Mouse (Mus musculus) ovary, postnatal 10 days (tissue): ENCODE results near the gene Csnk2a1.
"Not testable (repeated sequence)": the region's sequence is repeated elsewhere in the genome, so short reads cannot be mapped to it uniquely, and the experiment has no call there.

Source experiments
- DNase-seq: peaks from one replicate; pipeline ENCODE4 v3.0.0; 2022; ENCODE audit warnings: low spot score

Gene Csnk2a1

DNA sequence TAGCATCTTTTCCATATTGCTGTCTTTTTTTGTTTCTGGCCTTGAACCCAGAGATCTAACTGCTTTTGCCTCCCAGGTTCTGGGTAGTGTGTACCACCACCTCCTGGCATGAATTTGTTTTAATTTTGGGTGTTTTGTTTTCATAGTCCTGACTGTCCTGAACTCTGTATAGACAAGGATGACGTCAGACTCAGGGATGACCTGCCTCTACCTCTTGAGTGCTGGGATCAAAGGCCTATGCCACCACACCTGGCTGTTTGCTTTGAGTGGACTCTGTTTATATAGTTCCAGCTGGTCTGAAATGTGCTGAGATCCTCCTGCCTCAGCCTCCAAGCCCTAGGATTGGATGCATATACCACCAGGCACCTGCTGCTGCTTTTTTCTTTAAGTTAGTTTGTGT, 11.3 kb downstream of the Csnk2a1 start:
- DNase-seq: no peak

DNA sequence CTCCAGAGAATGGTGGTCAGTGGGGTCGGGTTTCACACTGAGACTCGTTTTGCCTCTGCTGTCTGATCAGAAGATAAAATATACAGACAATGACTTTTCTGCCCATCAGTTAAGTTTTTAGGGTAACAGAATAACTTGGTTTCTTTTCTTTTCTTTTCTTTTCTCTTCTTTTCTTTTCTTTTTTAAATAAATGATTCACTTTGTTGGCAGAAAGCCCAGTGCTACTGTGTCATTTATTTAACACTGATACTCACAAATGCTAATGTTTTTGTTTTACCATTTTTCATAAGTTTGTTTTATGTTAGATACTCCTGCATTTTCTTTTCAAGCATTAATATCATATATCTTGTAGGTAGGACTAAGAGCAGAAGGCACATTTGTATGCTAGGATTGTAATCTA, 13.9 kb downstream of the Csnk2a1 start:
- DNase-seq: no peak

DNA sequence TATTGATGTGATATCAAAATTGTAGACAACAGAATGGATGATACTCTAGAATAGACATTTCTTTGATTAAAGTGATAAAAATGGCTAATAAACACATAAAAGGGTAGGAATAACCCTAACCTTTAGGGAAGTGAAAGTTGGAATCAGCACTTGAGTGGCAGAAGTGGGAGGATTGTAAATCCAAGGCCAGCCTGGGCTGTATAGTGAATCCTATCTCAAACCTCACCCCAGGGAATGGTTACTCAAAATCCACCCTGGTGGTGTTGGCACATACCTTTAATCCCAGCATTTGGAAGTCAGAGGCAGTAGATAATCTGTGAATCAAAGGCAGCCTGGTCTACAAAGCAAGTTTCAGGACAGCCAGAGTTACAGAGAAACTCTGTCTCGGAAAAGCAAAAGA, 20.6 kb downstream of the Csnk2a1 start:
- DNase-seq: no peak

DNA sequence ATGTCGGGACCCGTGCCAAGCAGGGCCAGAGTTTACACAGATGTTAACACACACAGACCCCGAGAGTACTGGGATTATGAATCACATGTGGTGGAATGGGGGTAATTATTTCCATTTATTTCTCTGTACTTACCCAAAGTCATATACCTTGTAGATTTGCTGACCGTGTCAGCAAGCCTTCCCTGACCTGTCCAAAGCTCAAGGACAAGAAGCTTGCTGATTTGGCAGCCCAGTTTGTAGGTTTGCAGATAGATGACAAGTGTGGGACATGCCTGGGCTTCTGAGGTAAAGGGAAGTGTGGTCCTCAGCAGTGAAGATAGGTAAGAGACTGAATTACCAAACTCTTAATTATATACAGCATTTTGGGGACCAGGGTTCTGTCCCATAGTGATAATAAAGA, 23.9 kb downstream of the Csnk2a1 start:
- DNase-seq: no peak

DNA sequence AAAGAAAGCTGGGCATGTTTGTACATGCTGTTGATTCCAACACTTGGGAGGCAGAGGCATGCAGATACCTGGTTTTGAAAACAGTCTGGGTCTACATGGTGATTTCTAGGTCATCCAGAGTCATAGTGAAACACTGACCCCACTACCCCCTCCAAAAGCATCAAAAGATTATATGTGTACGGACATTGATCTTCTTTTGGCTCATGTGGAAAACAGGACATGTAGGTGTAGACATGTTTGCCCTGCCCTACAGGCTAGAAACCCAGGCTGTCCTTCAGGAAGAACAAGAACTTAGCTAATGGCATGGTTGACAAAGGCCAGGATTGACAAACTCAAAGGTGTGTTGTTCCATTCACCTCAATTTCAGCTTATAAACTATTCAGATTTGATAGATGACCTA, 33.1 kb downstream of the Csnk2a1 start:
- DNase-seq: no peak

DNA sequence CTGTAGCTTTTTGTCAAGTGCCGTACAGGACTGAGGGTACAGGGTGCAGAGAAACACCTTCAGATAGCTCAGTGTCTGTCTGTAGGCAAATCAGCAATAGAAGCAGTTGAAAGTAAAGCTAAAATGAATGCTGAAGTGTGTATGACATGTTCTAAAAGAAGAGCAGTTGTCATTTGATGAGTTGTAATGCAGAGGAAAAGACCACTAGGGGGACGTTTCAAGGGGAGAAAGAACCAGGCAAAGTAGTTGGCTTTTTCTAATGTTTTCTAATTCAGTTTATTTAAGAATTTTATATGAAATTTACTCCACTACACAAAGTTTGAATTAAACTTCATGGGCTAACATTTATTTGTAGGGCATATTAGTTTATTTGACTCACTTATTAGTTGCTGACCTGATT, 47.0 kb downstream of the Csnk2a1 start:
- DNase-seq: no peak

DNA sequence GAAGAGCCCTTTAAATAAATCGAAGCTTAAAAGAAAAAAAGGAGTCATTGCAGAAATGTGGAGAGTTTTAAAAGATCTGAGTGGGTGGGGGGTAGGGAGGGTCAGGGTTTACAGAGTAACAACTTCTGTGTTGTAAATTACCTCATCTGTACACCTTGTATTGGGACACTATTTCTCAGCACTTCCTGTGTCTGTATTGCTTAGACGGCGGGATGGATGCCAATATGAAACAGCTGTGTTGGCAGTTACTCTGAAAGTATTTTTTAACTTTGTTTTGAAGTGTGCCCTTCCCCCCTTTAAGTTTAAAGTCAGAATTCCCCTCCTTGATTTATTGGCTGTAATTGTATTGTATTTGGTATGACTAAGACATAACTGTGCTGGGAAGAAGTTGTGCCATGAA, 54.8 kb downstream of the Csnk2a1 start:
- no peak for DNase-seq

DNA sequence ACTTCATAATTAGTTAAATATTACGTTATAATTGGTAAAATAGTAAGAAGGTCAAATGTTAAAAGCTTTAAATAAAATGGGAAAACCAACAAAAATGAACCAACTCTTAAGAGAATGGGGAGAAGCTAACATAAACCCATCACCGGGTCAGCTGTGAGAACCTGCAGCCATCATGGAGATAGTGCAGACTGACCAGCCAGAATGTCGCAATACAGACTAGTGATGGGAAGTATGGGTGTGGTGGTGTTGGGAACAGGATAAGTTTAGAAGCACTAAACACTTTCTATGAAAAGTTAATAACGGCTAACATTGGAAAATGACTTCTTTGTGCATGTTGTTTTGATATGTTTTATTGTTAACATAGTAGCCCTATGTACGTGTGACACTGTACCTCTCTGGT, 60.9 kb downstream of the Csnk2a1 start:
- DNase-seq: no peak

DNA sequence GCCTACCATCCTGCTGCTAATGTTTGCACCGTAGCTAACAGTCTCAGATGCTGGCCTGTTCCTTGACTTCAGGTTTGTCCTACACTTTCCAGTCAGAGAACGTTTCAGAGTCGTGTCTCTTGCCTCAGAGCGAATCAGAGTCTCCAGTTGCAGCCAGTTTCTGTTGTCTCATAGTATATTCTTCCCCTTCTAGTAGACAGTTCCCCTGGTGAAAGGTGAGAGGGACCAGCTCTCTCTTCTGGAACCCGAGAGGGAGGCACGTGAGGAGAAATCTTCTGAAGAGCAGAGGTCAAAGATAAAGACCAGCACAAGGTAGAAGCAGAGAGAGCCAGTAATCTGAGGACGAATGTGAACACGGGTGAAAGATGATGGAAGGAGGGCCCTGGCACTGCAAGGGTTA, 61.4 kb downstream of the Csnk2a1 start:
- no peak for DNase-seq

DNA sequence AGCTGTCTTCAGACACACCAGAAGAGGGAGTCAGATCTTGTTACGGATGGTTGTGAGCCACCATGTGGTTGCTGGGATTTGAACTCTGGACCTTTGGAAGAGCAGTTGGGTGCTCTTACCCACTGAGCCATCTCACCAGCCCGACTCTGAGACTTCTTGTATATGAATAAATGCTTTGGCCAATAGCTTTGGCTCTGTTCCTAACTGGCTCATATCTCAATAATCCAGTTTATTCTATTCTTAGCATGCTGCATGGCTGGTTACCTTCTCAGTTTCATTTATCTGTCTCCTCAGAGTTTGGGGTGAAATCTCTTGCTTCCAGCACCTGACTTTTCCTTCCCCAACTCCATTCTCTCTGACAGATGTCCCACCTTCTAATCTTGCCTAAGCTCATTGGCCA, 63.0 kb downstream of the Csnk2a1 start:
- DNase-seq: not testable (repeated sequence)

DNA sequence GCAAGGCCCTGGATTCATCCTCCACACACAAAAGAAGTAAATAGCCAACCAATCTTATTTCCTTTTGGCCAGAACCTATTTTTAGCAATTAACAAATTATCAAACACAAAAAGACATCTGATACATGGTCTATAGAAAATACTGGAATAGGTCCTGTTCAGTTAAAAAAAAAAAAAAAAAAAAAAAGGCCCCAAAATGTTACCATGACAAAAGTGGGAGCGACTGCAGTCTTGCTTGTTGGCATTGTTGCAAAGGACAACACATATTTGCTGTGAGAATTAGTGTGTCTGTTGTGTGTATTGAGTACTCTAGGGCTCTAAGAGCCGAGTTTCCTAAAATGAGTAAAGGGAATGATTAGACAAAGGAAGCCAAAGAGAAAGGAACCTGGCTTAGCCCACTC, 65.8 kb downstream of the Csnk2a1 start:
- DNase-seq: no peak

DNA sequence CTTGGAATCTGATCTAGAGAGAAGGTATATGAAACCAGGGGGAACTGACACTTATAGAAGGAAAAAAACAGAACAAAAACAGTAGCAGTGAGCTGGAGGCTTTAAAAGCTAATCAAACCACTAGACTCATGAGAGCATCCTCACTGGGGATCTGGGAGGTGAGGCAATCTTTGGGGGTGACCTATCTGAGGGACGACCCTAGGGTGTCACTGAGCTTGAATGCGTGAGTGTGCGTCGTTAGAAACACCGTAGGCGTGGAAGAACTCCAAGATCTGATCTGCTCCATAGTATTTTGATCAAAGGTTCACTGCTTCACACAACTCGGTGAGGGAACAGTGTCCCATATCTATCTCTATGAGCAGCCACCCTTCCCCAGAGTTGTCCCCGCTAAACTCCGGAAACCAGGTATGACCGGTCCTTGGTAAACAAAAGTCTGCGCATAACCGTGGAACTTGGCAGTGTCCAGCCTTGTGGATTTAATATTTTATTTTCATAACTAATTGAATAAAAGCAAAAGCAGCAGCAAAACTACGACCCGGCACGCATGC, 66.6 kb downstream of the Csnk2a1 start:
- no peak for DNase-seq

DNA sequence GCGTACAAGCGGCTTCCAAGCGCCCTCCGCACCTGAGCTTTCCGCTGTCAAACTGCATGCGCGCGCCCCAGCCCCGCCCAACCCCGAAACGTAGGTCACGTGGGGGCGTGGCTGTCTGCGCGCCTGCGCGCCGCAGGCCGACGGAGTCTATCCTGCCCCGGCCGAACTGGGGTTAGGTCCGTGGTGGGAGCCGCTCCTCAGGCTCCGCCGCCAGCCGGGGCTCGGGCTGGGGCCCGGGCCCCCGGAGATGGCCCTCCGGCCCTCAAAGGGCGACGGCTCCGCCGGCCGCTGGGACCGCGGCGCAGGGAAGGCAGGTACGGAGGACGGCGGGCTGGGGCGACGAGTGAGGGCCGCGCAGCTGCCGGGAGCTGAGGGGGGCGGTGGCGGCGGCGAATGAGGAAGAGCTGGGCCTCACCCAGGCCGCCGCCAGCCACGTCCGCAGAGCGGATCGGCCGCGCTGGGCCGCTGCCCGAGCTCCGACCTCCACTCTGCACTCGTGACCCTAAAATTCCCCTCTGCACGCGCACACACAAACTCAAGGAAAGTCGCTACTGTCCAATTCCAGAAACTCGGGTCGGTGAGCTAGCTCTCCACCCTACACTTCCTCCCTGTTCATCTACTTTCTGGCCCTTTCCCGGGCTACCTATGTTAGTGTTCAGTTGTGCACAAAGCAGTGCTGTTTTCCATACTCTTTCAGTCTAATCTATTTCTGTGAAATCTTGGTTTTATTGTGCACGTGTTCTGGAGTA, 67.3 kb downstream of the Csnk2a1 start, which contains the start of gene Tbc1d20:
TSS of gene Tbc1d20 (plus strand) at position 102 of the 749 bp plus-strand sequence.
- peak; percentile 86 for DNase-seq

DNA sequence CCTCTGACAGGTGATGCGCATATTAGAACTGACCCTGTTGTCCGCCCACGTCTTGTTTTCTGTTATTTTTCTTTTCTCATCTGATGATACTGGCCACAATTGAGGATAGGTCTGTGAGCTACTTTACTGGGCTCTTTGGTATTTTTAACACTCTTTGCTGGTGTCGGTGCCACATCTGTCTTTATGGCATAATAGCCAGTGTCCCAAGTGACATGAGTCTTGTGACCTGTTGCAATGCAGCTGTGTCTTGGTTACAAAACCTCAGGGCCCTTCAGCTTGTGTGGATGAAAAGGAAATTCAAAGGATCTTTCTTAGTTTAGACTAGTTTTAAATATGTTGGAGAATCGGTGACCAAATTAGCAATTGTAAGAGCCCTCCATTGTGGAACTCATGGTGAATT, 67.9 kb downstream of the Csnk2a1 start:
- no peak for DNase-seq

DNA sequence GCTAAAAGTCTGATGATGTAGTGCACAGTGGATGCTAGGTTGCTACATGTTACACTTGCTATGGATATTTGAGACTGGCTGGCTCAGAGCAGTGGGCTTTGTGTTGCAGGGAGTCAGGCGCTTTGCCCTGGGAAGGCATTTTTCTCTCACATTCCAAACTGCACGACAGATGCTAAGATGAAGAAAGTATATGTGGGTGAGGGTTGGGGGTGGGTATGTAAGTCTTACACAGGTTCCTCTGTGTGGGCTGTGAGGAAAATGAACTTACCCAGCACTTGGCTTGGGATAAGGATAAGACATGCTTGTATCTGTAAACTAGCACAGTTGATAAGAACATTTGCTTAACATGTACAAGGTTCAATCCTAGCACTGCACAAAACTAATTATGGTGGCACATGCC, 76.2 kb downstream of the Csnk2a1 start:
- no peak for DNase-seq

DNA sequence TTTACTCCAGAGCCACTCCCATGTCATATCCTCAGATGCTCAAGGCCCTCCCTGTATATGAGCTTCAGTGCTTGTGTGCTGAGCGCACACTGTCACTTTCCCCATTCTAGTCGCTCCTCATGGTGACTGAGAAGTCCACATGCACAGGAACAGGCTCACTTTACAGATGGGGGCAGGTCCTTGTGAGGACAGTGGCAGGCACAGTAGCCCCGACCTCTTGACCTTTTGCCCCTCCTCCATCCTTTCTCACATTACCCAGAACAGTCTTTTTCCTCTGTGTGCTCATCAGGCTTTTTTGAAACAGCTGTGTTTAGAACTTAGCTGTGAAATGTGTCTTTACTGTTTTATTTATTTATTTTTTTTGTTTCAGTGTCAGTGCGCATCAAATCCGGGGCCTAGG, 77.1 kb downstream of the Csnk2a1 start:
- no peak for DNase-seq

DNA sequence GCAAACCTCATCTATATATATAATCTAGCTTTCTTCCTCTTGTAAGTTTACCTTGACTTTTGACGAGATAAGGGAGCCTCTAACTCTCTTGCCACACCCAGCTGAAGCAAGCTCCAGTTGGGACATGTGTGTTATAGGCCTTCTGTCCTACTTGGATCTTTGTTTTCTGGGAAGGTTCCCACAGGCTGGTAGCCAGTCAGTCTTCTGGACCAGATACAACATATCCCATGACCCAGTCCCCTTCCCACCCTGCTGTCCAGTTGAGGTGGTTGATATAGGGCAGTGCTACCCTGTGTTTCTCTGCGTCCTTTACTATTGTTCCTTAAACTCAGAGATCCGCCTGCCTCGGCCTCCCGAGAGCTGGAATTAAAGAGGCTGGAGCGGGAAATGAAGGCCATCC, 78.8 kb downstream of the Csnk2a1 start:
- no peak for DNase-seq

DNA sequence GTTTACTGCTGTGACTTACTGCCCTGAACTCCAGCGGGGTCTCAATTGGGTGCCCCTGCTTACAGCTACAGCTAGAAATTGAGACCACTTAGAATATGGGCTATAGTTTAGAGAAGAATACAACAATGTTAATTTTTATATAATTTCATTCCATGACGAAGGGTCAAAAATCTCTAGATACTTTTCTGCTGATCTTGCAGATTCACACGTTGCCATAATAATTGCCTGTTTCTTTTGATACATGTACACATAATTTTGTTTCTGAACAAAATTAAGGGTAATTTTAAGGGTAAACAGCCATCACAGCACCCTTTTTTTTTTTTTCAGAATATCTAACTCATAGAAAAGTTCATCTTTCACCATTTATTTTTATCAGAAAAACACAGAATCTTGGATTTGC, 80.5 kb downstream of the Csnk2a1 start:
- no peak for DNase-seq

DNA sequence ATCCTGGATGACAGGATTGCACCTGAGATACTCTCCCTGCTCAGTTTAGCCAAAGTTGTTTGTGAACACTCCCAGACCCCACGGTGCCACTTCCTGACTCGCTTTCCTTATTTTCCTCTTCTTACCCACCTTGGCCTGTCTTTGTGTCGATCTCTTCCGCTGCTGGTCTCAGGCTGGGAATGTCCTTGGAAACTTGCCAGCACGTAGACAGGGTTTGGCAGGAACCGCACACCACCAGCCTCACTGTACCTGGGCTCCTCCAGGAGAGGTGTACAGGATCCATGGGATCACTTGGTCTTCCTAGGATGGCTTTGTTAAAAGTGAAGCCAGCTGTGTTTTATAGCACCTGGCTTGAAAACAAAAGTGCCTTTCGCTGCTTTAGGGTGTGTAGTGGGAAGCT, 86.4 kb downstream of the Csnk2a1 start:
- no peak for DNase-seq

DNA sequence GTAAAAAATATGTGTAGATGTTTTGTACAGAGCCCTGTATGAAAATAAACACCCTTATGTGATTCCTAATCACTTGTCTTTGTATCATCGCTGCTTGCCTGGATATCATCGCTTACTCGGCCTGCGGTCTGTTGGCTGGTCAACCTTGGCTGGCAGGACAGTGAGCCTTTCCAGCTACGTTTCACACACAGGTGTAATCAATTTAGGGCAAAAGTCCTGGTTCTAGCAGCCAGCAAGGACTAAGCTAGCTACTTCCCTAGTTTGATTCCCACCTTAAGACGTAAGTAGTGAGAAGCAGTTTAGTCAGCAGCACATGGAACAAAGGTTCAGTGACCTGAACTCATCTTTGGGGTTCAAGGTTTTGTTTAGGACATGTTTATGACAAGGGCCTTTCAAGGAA, 87.3 kb downstream of the Csnk2a1 start:
- no peak for DNase-seq

DNA sequence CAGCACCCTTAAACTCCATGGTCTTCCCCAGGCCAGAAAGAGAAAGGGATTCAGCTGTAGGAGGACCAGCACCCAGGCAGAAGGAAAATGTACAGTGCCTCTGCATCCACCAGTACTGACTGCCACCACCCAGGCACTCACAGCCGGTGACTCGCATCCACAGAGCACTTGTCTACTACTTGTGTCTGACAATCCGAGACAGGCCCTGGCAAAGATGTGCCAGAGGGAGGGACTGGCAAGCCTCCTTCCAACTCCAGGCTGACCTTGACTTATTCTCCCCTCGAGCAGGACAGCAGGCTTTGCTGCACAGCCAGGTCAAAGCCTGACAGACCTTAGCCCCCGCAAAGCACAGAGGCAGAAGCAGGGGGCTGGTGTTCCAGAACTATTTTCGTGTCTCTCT, 90.4 kb downstream of the Csnk2a1 start:
- DNase-seq: no peak

DNA sequence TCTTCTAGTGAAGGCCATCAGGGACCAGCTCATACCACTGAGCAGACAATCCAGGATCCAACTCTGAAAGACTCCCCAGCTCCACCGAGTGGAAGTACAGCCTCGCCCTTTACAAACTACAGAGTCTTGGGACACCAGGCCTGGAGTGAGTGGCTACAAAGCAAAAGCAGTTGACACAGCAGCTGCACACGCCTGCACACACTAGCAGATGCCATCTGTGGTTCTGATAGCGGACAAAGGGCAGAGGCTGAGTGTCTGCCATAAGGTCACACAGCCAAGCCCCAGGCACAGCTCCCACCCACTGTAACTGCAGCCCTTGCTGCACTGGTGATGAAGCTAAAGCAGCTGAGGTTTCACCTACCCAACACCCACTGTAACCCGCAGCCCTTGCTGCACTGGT, 94.9 kb downstream of the Csnk2a1 start:
- DNase-seq: no peak

DNA sequence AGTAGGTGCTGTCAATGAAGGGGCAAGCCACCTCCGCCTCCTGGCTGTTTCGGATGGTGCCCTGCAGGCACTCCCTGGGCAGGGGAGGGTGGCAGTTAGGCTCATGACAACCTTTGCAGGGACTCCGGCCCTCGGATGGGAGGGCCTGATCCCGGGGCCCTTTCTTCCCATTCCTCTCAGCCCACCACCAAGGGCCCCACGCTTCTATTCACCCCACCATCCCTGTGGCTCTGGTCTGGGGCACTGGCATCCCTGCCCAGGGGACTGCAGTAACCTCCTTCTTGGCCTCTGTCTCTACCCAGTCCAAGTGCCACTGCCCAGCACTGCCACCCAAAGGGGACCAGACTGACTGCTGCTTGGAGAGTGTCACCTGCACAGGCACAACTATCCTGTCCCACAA, 95.6 kb downstream of the Csnk2a1 start:
- no peak for DNase-seq

DNA sequence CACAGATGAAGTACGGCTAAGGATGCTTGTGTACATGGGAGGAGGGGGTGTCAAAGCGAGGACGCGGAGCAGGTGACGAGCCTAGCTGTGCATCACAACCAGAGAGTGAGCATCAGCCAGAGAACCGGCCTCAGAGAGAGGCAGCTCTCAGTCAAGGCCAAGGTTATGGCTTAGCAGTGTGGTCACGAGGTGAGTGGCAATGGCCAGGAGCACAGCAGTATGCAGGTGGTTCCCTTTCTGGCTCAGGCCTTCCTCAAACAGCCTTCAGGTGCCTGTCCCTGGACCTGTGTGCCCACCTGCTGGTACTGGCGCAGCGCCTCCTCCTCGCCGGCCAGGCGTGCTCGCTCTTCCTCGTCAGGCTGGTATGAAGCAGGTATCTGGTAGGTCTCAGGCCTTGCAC, 97.3 kb downstream of the Csnk2a1 start:
- DNase-seq: no peak
